Mouse (Mus musculus) CD4-positive, CD25-positive, alpha-beta regulatory T cell, adult 2 months (primary cell): Measurements from ENCODE around the gene Ensa.

Experiments used
- DNase-seq: peaks from one replicate; pipeline ENCODE4 v3.0.0-alpha.2; 2012; ENCODE audit warnings: low read depth, low spot score

Gene Ensa

GRCm38 (mm10) chr3:95679551-95679950 lies 54.8 kb downstream of the Ensa start:
- no peak for DNase-seq

- DNase-seq: no peak
These were observed 55.9 kb downstream of the Ensa start for GRCm38 (mm10) chr3:95680673-95681072.

- peak; percentile 47 for DNase-seq
These were observed 56.6 kb downstream of the Ensa start for GRCm38 (mm10) chr3:95681365-95681764.
